Mouse (Mus musculus) cerebellum, postnatal 36 days (tissue): ENCODE data around the gene Trmu.

Experiments
- DNase-seq, 2 experiments: peaks; one replicate each; pipeline ENCODE4 v3.0.0; 2021 to 2022; ENCODE audit warnings: mixed read lengths in 2 of 2

Trmu gene

DNA sequence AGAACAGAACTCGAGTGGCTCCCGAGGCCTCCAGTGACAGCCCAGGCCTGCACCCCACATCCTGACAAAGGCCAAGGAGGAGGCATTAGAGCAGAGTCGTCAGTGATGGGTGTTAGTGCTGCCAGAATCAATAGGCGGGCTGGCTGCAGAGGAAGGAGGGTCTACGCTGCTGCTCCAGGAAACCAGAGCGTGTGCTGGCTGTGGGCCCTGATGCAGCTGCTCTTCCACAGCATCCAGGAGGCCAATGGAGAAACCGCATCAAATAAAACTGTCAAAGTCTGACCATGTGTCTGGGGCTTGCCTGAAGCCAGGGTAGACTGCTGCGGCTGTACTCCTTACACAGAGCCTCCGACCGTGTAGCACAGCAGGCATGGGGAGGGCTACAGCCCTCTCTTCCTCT, 18.0 kb downstream of the Trmu start:
- no peak for DNase-seq

- DNase-seq = no peak
Measured at GRCm38 (mm10) chr15:85899396-85899795, 20.3 kb downstream of the Trmu start.

DNA sequence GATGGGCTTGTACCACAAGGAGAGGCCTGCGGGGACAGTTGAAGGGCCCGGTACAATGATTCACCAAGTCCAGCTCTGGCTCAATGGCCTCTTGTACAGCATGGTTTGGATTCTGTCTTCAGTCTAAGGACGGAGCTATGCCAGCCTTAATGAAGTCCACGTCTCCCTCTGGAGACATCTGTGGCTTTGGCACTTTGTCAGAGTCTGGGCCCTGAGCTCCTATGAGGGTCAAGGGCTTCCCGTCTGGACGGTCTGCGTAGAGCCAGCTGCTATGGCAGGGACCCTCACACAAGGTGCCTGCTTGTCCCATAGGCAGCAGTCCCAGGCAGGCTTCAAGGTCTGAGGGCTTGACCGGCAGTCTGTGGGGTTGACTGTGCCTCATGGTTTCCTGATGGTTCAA, 21.2 kb downstream of the Trmu start:
- DNase-seq = no peak

DNA sequence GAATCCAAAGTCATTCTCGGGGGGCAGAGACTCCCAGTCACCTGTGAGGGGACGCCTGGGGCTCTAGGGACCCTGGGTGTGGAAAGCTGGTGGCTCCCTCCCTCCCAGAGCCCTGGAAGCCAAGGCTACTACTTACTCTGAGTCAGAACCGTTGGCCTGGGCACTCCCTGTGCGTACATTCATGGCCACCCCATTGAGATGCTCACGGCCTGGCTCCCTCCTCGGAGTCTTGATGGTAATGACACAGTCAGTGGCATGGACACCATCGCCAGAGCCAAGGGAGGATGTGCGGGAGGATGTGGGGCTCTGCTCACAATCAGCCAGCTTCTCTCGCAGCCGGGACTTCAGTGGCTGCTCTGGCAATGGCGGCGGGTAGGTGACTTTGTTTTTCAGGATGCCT, 21.7 kb downstream of the Trmu start:
- DNase-seq = no peak

GRCm38 (mm10) chr15:85902505-85902904, 23.4 kb downstream of the Trmu start:
- no peak for DNase-seq

DNA sequence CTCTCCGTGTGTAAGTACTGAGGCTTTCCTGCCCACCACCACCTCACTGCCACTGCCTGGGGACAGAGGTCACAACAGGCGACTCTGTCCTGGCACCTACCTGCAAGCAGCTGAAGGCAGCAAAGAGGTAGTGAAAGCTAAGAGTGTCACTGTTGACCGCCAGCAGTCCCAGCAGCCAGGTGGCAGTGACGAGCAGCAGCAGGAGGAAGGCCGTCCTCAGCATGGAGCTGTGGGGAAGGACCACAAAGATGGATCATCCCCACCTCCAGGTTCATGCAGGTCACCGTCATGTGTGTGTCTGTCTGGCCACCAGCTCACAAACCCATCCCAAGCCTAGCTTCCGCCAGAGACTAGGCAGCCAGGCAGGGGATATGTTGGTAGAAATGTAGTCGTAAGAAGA, 24.7 kb downstream of the Trmu start:
- DNase-seq = no peak

DNA sequence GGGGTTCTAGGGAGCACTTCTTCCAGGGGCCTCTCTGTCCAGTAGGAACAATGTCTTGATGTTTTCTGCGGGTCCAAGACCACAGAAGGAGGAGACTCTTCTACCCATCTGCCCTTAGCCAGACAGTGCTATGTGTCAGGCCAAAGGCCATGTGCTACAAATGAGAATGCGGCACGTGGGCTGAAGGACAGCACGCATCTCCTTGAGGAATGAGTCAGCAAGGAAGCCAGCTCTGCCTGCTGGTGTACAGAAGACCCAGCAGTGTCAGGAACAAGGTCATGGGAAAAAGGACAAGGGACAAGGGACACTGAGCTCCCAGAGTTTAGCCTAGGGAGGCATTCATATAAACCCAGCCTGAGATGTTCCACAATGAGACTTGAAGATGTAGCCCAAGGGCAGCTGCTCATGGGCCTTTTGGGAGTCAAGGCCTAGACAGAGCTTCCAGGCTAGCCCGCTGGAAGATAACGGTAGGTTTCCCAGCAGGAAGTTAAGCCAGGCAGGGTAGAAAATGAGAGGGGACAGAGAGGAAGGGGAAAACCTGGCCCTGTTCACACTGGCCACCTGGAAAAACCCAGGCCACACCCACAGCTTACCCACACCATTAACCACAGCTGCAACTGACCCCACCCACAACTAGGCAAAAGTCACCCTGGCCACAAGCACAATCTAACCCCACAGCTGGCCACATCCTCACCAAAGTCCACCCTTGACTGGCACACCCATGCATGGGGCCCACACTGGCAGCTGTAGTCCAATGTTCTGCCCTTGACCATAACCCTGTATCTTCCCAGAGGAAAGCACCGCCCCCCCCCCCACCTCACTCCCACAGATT, 29.8 kb downstream of the Trmu start:
- DNase-seq = no peak

DNA sequence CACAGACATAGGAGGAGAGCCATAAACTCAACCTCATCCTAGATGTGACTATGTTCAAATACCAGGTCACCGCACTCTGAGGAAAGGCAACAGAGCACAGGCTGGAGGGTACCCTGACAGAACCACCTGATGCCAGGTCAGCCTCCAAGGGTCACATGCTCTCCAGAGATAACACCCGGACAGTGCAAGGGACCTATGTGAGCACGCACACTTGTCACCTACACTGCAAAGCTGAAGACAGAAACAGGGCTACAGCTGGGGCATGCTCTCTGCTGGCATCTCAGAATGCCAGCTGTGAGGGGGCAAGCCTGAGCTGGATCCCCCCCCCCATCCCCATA, 30.3 kb downstream of the Trmu start:
- DNase-seq = no peak

GRCm38 (mm10) chr15:85909931-85910330, 30.8 kb downstream of the Trmu start:
- no peak for DNase-seq

GRCm38 (mm10) chr15:85913605-85914004, 34.5 kb downstream of the Trmu start:
- DNase-seq = peak; percentile 45 to 50

DNA sequence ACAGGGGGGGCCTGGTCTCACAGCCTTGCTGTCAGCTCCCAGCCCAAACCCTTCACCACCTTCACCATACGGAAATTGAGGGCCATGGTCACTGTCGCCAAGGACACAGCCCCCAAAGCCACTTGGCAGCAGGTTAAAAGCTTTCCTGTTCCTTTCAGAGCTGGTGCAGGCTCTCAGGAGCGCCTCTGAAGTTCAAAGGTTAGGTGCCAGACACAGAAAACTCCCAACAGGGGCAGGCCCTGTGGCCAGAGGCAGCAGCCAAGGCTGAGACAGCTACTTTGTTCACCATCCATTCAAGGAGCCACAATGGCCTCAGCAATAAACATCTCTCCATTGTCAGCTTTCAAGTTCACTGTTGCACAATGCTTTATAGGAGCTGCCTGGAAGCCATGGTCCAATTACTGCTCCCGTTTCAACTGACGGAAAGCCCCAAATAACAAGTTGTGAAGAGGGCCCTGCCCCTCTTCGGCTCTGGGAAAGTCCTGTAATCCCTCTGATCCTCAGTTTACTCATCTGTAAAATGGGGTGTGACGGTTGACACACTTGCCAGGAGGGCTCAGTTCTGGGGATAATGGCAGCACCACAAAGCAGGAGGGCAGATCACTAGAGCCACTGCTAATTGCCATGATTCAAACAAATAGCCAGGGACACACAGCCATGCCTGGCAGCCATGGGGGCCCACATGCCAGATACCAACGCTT, 40.2 kb downstream of the Trmu start:
- DNase-seq = no peak

- DNase-seq = no peak
Measured at GRCm38 (mm10) chr15:85919892-85920248, 40.8 kb downstream of the Trmu start.

GRCm38 (mm10) chr15:85921855-85922254, 42.7 kb downstream of the Trmu start:
- DNase-seq = no peak

DNA sequence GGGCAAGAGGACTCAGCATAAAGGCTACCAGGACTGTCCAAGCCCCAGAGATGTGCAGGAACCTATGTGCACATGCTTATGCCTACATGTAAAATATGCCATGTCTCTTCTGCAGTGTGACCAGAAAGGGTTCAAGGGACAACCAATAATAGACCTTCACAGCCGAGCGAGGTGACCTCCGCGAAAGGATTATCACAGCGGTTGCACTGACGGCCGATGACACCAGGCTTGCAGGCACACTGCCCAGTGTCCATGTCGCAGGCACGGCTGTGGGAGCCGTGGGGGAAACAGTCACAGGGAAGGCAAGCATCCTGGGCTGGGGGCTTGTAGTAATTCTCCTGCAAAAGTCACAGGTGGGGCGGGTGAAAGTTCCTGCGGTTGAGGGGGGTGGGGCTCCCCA, 49.0 kb downstream of the Trmu start:
- no peak for DNase-seq

DNA sequence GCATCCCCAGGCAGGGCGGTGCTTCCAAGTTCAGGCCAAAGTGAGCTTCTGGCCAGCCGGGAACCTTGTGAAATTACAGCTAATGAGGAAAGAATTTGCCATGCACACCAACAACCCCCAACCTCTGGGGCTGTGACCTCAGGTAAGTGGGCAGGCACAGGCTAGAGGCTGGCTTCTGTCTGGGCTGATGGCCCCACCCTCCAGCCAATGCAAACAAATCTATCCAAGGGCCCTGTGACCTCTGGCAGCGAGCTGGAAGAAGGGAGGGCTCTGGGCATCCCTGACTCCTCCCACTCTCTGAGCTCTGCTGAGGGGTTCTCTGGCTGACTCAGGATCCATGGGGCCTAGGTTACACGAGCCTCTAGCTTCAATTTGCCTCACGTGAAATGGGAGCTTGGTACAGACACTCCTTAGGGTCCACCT, 56.5 kb downstream of the Trmu start:
- DNase-seq = no peak
